Mouse (Mus musculus) G1E (cell line): ENCODE data around the gene Psip1.

Experiments used
- CTCF ChIP-seq: IDR thresholded peaks from 2 replicates; pipeline ENCODE4 v1.5.1; 2012; ENCODE audit warnings: low read depth, low read length, inconsistent platforms, mixed read lengths
- POLR2AphosphoS5 ChIP-seq: IDR thresholded peaks from 2 replicates; pipeline ENCODE4 v1.6.1; 2012; ENCODE audit warnings: low read depth, low read length, inconsistent platforms; ENCODE audit not compliant: insufficient replicate concordance
- TAL1 ChIP-seq: conservative IDR thresholded peaks from 2 replicates; pipeline ENCODE4 v1.6.1; 2012; ENCODE audit warnings: low read depth, low read length, inconsistent platforms, mixed read lengths

DNA sequence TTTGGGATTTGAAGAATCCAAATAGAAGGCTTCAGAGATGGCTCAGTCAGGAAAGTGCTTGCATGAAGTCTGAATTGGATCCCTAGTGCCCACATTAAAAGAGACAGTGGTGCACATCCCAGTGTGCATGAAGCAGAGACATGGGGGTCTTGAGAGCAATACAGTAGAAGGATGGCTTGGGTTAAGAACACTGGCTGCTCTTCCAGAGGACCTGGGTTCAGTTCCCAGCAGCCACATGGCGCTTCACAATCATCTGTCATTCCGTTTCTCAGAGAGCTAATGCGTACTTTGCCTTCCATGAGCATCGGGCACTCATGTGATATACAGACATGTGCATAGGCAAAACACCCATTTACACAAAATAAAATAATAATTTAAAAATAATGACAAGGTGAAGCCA lies 61.1 kb downstream of the Psip1 start:
- TF ChIP-seq CTCF: no peak
- TF ChIP-seq TAL1: no peak
- TF ChIP-seq POLR2AphosphoS5: no peak
